Mouse (Mus musculus): ENCODE measurements around the gene Tmem109.

The Tmem109 gene

GRCm38 (mm10) chr19:10881426-10882154 lies at the start of gene Tmem109:
Gene Tmem109 (minus strand): TSS chr19:10882001.
- DNase-seq (ENCODE audit: low read depth, low spot score), result peak; percentile 98

GRCm38 (mm10) chr19:10930641-10931040 lies 48.8 kb upstream of the Tmem109 start:
- DNase-seq (ENCODE audit: low read depth, low spot score), result no peak

GRCm38 (mm10) chr19:10926666-10927065 lies 44.9 kb upstream of the Tmem109 start:
- no peak for DNase-seq (ENCODE audit: low read depth, low spot score)

- DNase-seq (ENCODE audit: low read depth, low spot score), result no peak
Observed at GRCm38 (mm10) chr19:10926123-10926621, 44.4 kb upstream of the Tmem109 start.

- DNase-seq (ENCODE audit: low read depth, low spot score), result no peak
Observed at GRCm38 (mm10) chr19:10924220-10924619, 42.4 kb upstream of the Tmem109 start.

GRCm38 (mm10) chr19:10921058-10921457 lies 39.3 kb upstream of the Tmem109 start:
- DNase-seq (ENCODE audit: low read depth, low spot score), result no peak

- no peak for DNase-seq (ENCODE audit: low read depth, low spot score)
Observed at GRCm38 (mm10) chr19:10920532-10920931, 38.7 kb upstream of the Tmem109 start, which contains the start of gene Zp1. Gene Zp1 (minus strand): TSS chr19:10920632.

- no peak for DNase-seq (ENCODE audit: low read depth, low spot score)
Observed at GRCm38 (mm10) chr19:10918321-10918991, 36.7 kb upstream of the Tmem109 start.

- no peak for DNase-seq (ENCODE audit: low read depth, low spot score)
Observed at GRCm38 (mm10) chr19:10916506-10916905, 34.7 kb upstream of the Tmem109 start.

GRCm38 (mm10) chr19:10914870-10915269 lies 33.1 kb upstream of the Tmem109 start:
- no peak for DNase-seq (ENCODE audit: low read depth, low spot score)

GRCm38 (mm10) chr19:10914291-10914690 lies 32.5 kb upstream of the Tmem109 start:
- DNase-seq (ENCODE audit: low read depth, low spot score), result peak; percentile 40

GRCm38 (mm10) chr19:10909087-10909721 lies 27.4 kb upstream of the Tmem109 start:
- no peak for DNase-seq (ENCODE audit: low read depth, low spot score)

- DNase-seq (ENCODE audit: low read depth, low spot score), result peak; percentile 59
Observed at GRCm38 (mm10) chr19:10907891-10908290, 26.1 kb upstream of the Tmem109 start.

GRCm38 (mm10) chr19:10905728-10906000 lies 23.9 kb upstream of the Tmem109 start:
- no peak for DNase-seq (ENCODE audit: low read depth, low spot score)

- peak; percentile 86 for DNase-seq (ENCODE audit: low read depth, low spot score)
Observed at GRCm38 (mm10) chr19:10904927-10905727, 23.3 kb upstream of the Tmem109 start.

- no peak for DNase-seq (ENCODE audit: low read depth, low spot score)
Observed at GRCm38 (mm10) chr19:10904512-10904911, 22.7 kb upstream of the Tmem109 start.

GRCm38 (mm10) chr19:10901046-10901445 lies 19.2 kb upstream of the Tmem109 start:
- DNase-seq (ENCODE audit: low read depth, low spot score), result no peak

- peak; percentile 87 for DNase-seq (ENCODE audit: low read depth, low spot score)
Observed at GRCm38 (mm10) chr19:10900315-10900714, 18.5 kb upstream of the Tmem109 start.

- no peak for DNase-seq (ENCODE audit: low read depth, low spot score)
Observed at GRCm38 (mm10) chr19:10897491-10897890, 15.7 kb upstream of the Tmem109 start.

- DNase-seq (ENCODE audit: low read depth, low spot score), result no peak
Observed at GRCm38 (mm10) chr19:10896849-10897248, 15.0 kb upstream of the Tmem109 start.

GRCm38 (mm10) chr19:10895708-10896107 lies 13.9 kb upstream of the Tmem109 start:
- DNase-seq (ENCODE audit: low read depth, low spot score), result no peak

Measured in skeletal muscle tissue, adult 2 months (tissue).